Mouse (Mus musculus) thymus, adult 2 months (tissue): ENCODE results near the gene Pkdcc.

ENCODE experiments used
- CTCF ChIP-seq: fragments of 200-500 bp; IDR thresholded peaks from 2 replicates; pipeline ENCODE4 v1.5.1; 2012; ENCODE audit warnings: mild to moderate bottlenecking, control low read depth, low read length, moderate library complexity, borderline replicate concordance; ENCODE audit not compliant: control insufficient read depth, poor library complexity, insufficient read depth; ENCODE audit errors: extremely low read depth
- POLR2A ChIP-seq: fragments of 200-500 bp; IDR thresholded peaks from 2 replicates; pipeline ENCODE4 v1.6.1; 2012; ENCODE audit warnings: mild to moderate bottlenecking, low read length, control low read depth, moderate library complexity; ENCODE audit not compliant: control insufficient read depth, poor library complexity, insufficient read depth; ENCODE audit errors: extremely low read depth

- TF ChIP-seq CTCF (no peak), POLR2A (peak; percentile 41)
Measured at GRCm38 (mm10) chr17:83267202-83268128, 52.4 kb downstream of the Pkdcc start.
